Mouse (Mus musculus) layer of hippocampus, adult 6 months (tissue): ENCODE results near the gene Rab44. TPM values are rescaled to one million over a fixed set of nuclear protein-coding genes. Genes with fewer than 3 reads are reported as not detected.

Source experiments
- long read RNA-seq, 2 experiments: library from polyadenylated mRNA; unstranded; transcript quantifications; one replicate each; pipeline ENCODE4 v2.0.0; 2019 to 2020
- polyA plus RNA-seq: library from polyadenylated mRNA; unstranded; fragments of <200 nt; fragmentation: Nextera tagmentation; gene quantifications from 2 replicates; pipeline ENCODE4 v1.2.3, GENCODE M21; 2021

The Rab44 gene
- not detected in 2 replicates for polyA plus RNA-seq
- long read RNA-seq, experiment 1: 0 reads
- long read RNA-seq, experiment 2: 0 reads

DNA sequence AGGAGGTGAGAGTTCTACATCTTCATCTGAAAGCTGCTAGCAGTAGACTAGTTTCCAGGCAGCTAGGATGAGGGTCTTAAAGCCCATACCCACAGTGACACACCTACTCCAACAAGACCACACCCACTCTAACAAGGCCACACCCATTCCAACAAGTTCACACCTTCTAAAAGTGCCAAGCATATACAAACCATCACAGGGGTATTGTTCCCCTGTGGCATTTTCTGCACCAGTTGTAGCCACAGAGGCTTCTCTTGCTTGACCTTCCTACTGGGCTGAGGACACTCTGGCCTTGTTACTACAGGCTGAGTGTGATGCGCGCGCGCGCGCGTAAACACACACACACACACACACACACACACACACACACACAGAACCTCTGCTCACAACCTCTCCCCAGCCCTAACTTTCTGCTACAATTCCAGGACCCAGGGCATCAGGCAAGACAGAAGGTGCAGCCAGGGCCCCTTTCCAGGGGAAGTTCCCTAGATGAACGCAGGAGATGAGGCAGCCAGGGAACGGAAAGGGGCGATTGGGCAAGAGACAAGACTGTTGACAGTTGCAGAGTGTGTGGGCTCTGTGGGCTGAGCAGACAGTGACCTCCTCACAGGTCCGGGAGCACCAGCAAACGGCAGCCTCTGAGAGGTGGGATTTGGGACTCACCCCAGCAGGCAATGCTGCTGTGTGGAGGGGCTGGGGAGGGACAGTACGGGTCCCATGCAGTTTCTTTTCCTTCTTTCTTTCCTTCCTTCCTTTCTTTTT, at the start of gene Rab44:
Rab44 (plus strand) TSS at position 555 of the 762 bp plus-strand sequence.

GRCm38 (mm10) chr17:29090776-29091175, 23.2 kb upstream of the Rab44 start, which contains the start of gene Cdkn1a:
Cdkn1a (plus strand) TSS chr17:29090976.

Other genes with a start within 250 kb of the Rab44 start
- 1.9 and 2.4 TPM in 2 replicates for gene 4930539E08Rik, start 198.8 kb upstream of the Rab44 start, polyA plus RNA-seq
- 0.14 TPM in 1 of 2 replicates, not detected in the other for gene Pxt1, start 170.3 kb upstream of the Rab44 start, polyA plus RNA-seq
- 17.1 and 19.8 TPM in 2 replicates for gene Kctd20, start 162.2 kb upstream of the Rab44 start, polyA plus RNA-seq
- gene Stk38, start 106.2 kb upstream of the Rab44 start, polyA plus RNA-seq: 10.5 and 10.7 TPM in 2 replicates
- 105 and 117 TPM in 2 replicates for gene Srsf3, start 81.5 kb upstream of the Rab44 start, polyA plus RNA-seq
- gene Cdkn1a, start 23.2 kb upstream of the Rab44 start, polyA plus RNA-seq: 14.5 and 14.7 TPM in 2 replicates
- gene Cpne5, start 124.0 kb downstream of the Rab44 start, polyA plus RNA-seq: 17.1 and 20.6 TPM in 2 replicates
- 32.8 and 35.7 TPM in 2 replicates for gene Ppil1, start 150.0 kb downstream of the Rab44 start, polyA plus RNA-seq
- 137 and 150 TPM in 2 replicates for gene BC004004, start 154.6 kb downstream of the Rab44 start, polyA plus RNA-seq
- 0.18 and 0.39 TPM in 2 replicates for gene Pi16, start 203.5 kb downstream of the Rab44 start, polyA plus RNA-seq
- 220 TPM in 2 replicates for gene Mtch1, start 233.8 kb downstream of the Rab44 start, polyA plus RNA-seq
- gene Fgd2, start 246.8 kb downstream of the Rab44 start, polyA plus RNA-seq: 2.9 and 4.5 TPM in 2 replicates